Mouse (Mus musculus): ENCODE measurements around the gene Sae1. TPM values are rescaled to one million over a fixed set of nuclear protein-coding genes. Genes with fewer than 3 reads are reported as not detected.
A peak's percentile ranks its signal among the peaks of the same experiment; 100 is the strongest.

Sae1 gene
- total and polyA plus RNA-seq, 3 experiments, result 23.4 to 36.1 (median 33.0) TPM

GRCm38 (mm10) chr7:16299419-16300035, 88.1 kb downstream of the Sae1 start:
- DNase-seq, result peak; percentile 87 to 90
- H3K27me3 ChIP-seq (ENCODE audit: control insufficient read depth, insufficient read depth, low read length), result no peaks in the 10 kb centered on the region
- H3K4me3 ChIP-seq, result peak overlapping the region; percentile 45
- H3K36me3 ChIP-seq (ENCODE audit: control insufficient read depth, insufficient read depth, low read length), result no peaks in the 10 kb centered on the region
- H3K9ac ChIP-seq (ENCODE audit: low read depth, low read length), result peak overlapping the region; percentile 51
- under 1% methylated on average over 52 of the region's 52 CpGs for WGBS
- intact Hi-C loops (cut with DNase I), result loop anchor here (10.0 kb wide), 2 partner anchors 165 to 315 kb away; partner anchors contain the start of gene Arhgap35
- H3K79me2 ChIP-seq (replicated peaks; ENCODE audit: control insufficient read depth, insufficient read depth, low read length), result no peaks in the 10 kb centered on the region
- no peak overlapping the region for H3K27ac ChIP-seq
- TF ChIP-seq POLR2A (IDR thresholded peaks at IDR 0.05; ENCODE audit: insufficient read depth, low read depth, low read length), result no peak
- no peak for TF ChIP-seq EP300 (IDR thresholded peaks at IDR 0.05; ENCODE audit: insufficient read depth, low read depth, low read length)
- 0 out of 2 replicates have a peak, but pooled peaks have one; percentile 1 for TF ChIP-seq CTCF (IDR thresholded peaks at IDR 0.05)
- H3K4me1 ChIP-seq (ENCODE audit: control insufficient read depth, insufficient read depth, low read length), result peaks cover 12% of the 10 kb centered on the region

GRCm38 (mm10) chr7:16298927-16299326, 88.7 kb downstream of the Sae1 start:
- intact Hi-C loops (cut with DNase I), result loop anchor here (10.0 kb wide), 2 partner anchors 166 to 316 kb away; partner anchors contain the start of gene Arhgap35
- 79% methylated on average over 5 of the region's 5 CpGs for WGBS
- no peak overlapping the region for H3K27ac ChIP-seq
- no peaks in the 10 kb centered on the region for H3K27me3 ChIP-seq (ENCODE audit: control insufficient read depth, insufficient read depth, low read length)
- H3K4me1 ChIP-seq (ENCODE audit: control insufficient read depth, insufficient read depth, low read length), result peaks cover 12% of the 10 kb centered on the region
- no peak overlapping the region for H3K9ac ChIP-seq (ENCODE audit: low read depth, low read length)
- TF ChIP-seq EP300 (IDR thresholded peaks at IDR 0.05; ENCODE audit: insufficient read depth, low read depth, low read length), result no peak
- TF ChIP-seq POLR2A (IDR thresholded peaks at IDR 0.05; ENCODE audit: insufficient read depth, low read depth, low read length), result no peak
- no peak for TF ChIP-seq CTCF (IDR thresholded peaks at IDR 0.05)
- no peak for DNase-seq
- no peak overlapping the region for H3K4me3 ChIP-seq
- H3K79me2 ChIP-seq (replicated peaks; ENCODE audit: control insufficient read depth, insufficient read depth, low read length), result no peaks in the 10 kb centered on the region
- H3K36me3 ChIP-seq (ENCODE audit: control insufficient read depth, insufficient read depth, low read length), result no peaks in the 10 kb centered on the region

- H3K36me3 ChIP-seq (ENCODE audit: control insufficient read depth, insufficient read depth, low read length), result no peaks in the 10 kb centered on the region
- H3K4me3 ChIP-seq, result no peak overlapping the region
- no peaks in the 10 kb centered on the region for H3K27me3 ChIP-seq (ENCODE audit: control insufficient read depth, insufficient read depth, low read length)
- no peak for TF ChIP-seq POLR2A (IDR thresholded peaks at IDR 0.05; ENCODE audit: insufficient read depth, low read depth, low read length)
- TF ChIP-seq CTCF (IDR thresholded peaks at IDR 0.05), result no peak
- TF ChIP-seq EP300 (IDR thresholded peaks at IDR 0.05; ENCODE audit: insufficient read depth, low read depth, low read length), result no peak
- no peaks in the 10 kb centered on the region for H3K79me2 ChIP-seq (replicated peaks; ENCODE audit: control insufficient read depth, insufficient read depth, low read length)
- 77% methylated on average over 2 of the region's 2 CpGs for WGBS
- intact Hi-C loops (cut with DNase I), result loop anchor here (1.0 to 10.0 kb wide), 3 partner anchors 12 to 317 kb away; partner anchors contain the start of gene Arhgap35
- DNase-seq, result no peak
- peaks cover 12% of the 10 kb centered on the region for H3K4me1 ChIP-seq (ENCODE audit: control insufficient read depth, insufficient read depth, low read length)
- H3K27ac ChIP-seq, result peak overlapping the region; percentile 90
- no peak overlapping the region for H3K9ac ChIP-seq (ENCODE audit: low read depth, low read length)
These were observed 90.0 kb downstream of the Sae1 start for GRCm38 (mm10) chr7:16297616-16298015.

GRCm38 (mm10) chr7:16296766-16297390, 90.7 kb downstream of the Sae1 start:
- DNase-seq, result peak; percentile 90 to 92
- TF ChIP-seq CTCF (IDR thresholded peaks at IDR 0.05), result peak; percentile 55
- TF ChIP-seq EP300 (IDR thresholded peaks at IDR 0.05; ENCODE audit: insufficient read depth, low read depth, low read length), result peak; percentile 80
- TF ChIP-seq POLR2A (IDR thresholded peaks at IDR 0.05; ENCODE audit: insufficient read depth, low read depth, low read length), result 0 out of 2 replicates have a peak, but pooled peaks have one; percentile 25
- Histone ChIP-seq H3K27ac (peak overlapping the region; percentile 90), H3K4me3 (peak overlapping the region; percentile 53), H3K9ac (ENCODE audit: low read depth, low read length) (peak overlapping the region; percentile 35), H3K4me1 (ENCODE audit: control insufficient read depth, insufficient read depth, low read length) (peaks cover 12% of the 10 kb centered on the region), H3K27me3 (ENCODE audit: control insufficient read depth, insufficient read depth, low read length) (no peaks in the 10 kb centered on the region), H3K36me3 (ENCODE audit: control insufficient read depth, insufficient read depth, low read length) (no peaks in the 10 kb centered on the region), H3K79me2 (replicated peaks; ENCODE audit: control insufficient read depth, insufficient read depth, low read length) (no peaks in the 10 kb centered on the region)
- 2% methylated on average over 22 of the region's 22 CpGs for WGBS
- intact Hi-C loops (cut with DNase I), result loop anchor here (1.0 to 10.0 kb wide), 3 partner anchors 12 to 318 kb away; partner anchors contain the start of gene Arhgap35

- no peak overlapping the region for H3K9ac ChIP-seq (ENCODE audit: low read depth, low read length)
- H3K4me1 ChIP-seq (ENCODE audit: control insufficient read depth, insufficient read depth, low read length), result peaks cover 12% of the 10 kb centered on the region
- H3K4me3 ChIP-seq, result no peak overlapping the region
- WGBS, result 30% methylated on average over 2 of the region's 2 CpGs
- TF ChIP-seq POLR2A (IDR thresholded peaks at IDR 0.05; ENCODE audit: insufficient read depth, low read depth, low read length) (no peak), CTCF (IDR thresholded peaks at IDR 0.05) (no peak), EP300 (IDR thresholded peaks at IDR 0.05; ENCODE audit: insufficient read depth, low read depth, low read length) (no peak)
- H3K36me3 ChIP-seq (ENCODE audit: control insufficient read depth, insufficient read depth, low read length), result no peaks in the 10 kb centered on the region
- H3K27me3 ChIP-seq (ENCODE audit: control insufficient read depth, insufficient read depth, low read length), result no peaks in the 10 kb centered on the region
- no peaks in the 10 kb centered on the region for H3K79me2 ChIP-seq (replicated peaks; ENCODE audit: control insufficient read depth, insufficient read depth, low read length)
- peak overlapping the region; percentile 90 for H3K27ac ChIP-seq
- intact Hi-C loops (cut with DNase I), result loop anchor here (10.0 kb wide), 2 partner anchors 169 to 319 kb away; partner anchors contain the start of gene Arhgap35
- DNase-seq, result no peak
These were observed 91.5 kb downstream of the Sae1 start for GRCm38 (mm10) chr7:16296146-16296545.
